Mouse (Mus musculus): ENCODE results near the gene Kazn. TPM values are rescaled to one million over a fixed set of nuclear protein-coding genes. Genes with fewer than 3 reads are reported as not detected.
A peak's percentile ranks its signal among the peaks of the same experiment; 100 is the strongest.

The Kazn gene
- total RNA-seq, 1 experiment = 14.0 TPM

DNA sequence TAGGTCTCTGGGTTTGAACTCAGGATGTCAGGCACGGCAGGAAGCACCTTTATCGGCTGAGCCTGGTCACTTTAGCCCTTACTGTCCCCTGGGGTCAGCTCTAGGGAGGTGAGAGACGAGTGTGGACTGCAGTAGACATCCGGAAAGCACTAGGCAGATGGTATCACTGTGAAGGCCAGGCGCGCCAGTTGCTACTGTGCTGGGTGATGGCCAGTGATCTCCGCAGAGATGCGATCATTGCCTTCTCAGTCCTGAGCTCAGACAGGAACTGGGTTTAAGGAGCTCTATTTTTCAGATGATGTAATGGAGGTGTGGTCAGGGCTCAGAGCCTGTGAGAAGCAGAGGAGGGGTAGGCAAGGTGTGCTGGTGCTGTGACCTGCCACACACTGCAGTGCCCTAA, 183.6 kb downstream of the Kazn start:
- H3K4me3 ChIP-seq (ENCODE audit: insufficient read depth in 1 of 2, low read depth in 1 of 2, low read length in 2 of 2, poor library complexity in 1 of 2, severe bottlenecking in 1 of 2) = no peak overlapping the region
- in situ Hi-C loops (cut with MboI; ENCODE audit: low sequenced_read_pairs in 2 of 2, unreplicated experiment in 2 of 2) = no loop called here
- peaks cover 2% of the 10 kb centered on the region; the same call in 1 of the 2 replicates for H3K36me3 ChIP-seq (ENCODE audit: control insufficient read depth, insufficient read depth, low read length, poor library complexity, severe bottlenecking)
- no peak overlapping the region for H3K27ac ChIP-seq (ENCODE audit: insufficient read depth, low read depth, low read length, poor library complexity, severe bottlenecking)
- TF ChIP-seq HCFC1 (IDR thresholded peaks at IDR 0.05; ENCODE audit: borderline replicate concordance, insufficient read depth, low read length) (no peak), ZC3H11A (IDR thresholded peaks at IDR 0.05; ENCODE audit: borderline replicate concordance, low read depth, low read length) (no peak), MAFK (IDR thresholded peaks at IDR 0.05; ENCODE audit: insufficient read depth, low read depth, low read length) (no peak), CHD2 (IDR thresholded peaks at IDR 0.05; ENCODE audit: low read depth, low read length) (no peak), ZNF384 (IDR thresholded peaks at IDR 0.05; ENCODE audit: low read depth, low read length) (no peak)
- DNase-seq (ENCODE audit: low read depth, low spot score) = no peak
- H3K4me1 ChIP-seq (ENCODE audit: control insufficient read depth in 2 of 2, insufficient read depth in 2 of 2, low read length in 2 of 2, poor library complexity in 1 of 2) = peaks cover 6 to 28% of the 10 kb centered on the region in 2 experiments; a peak in 2 of 4 replicates
- H3K9ac ChIP-seq (ENCODE audit: insufficient read depth, low read depth, low read length, poor library complexity, severe bottlenecking) = no peak overlapping the region
- H3K9me3 ChIP-seq (ENCODE audit: control insufficient read depth, insufficient read depth, low read depth, low read length) = no peaks in the 10 kb centered on the region

DNA sequence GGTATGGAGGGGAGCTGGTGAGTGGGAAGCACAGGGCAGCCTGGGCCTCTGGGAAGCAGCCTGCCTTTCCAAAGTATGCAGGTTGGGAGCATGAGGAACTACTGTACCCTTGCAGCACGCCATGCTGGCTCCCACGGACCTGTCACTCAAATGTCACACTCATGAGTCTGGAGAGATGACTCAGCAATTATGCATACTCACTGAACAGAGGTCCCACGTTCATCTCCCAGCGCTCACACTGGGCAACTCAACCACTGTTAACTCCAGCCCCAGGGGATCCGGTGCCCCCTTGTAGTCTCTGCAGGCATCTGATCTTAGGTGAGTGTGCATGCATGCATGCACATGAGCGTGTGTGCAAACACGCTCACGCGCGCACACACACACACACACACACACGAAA, 184.6 kb downstream of the Kazn start:
- TF ChIP-seq CHD2 (IDR thresholded peaks at IDR 0.05; ENCODE audit: low read depth, low read length) = no peak
- peak; percentile 93 for TF ChIP-seq MAFK (IDR thresholded peaks at IDR 0.05; ENCODE audit: insufficient read depth, low read depth, low read length)
- H3K27ac ChIP-seq (ENCODE audit: insufficient read depth, low read depth, low read length, poor library complexity, severe bottlenecking) = no peak overlapping the region
- in situ Hi-C loops (cut with MboI; ENCODE audit: low sequenced_read_pairs in 2 of 2, unreplicated experiment in 2 of 2) = no loop called here
- no peak for DNase-seq (ENCODE audit: low read depth, low spot score)
- H3K36me3 ChIP-seq (ENCODE audit: control insufficient read depth, insufficient read depth, low read length, poor library complexity, severe bottlenecking) = peaks cover 2% of the 10 kb centered on the region; the same call in 1 of the 2 replicates
- H3K4me1 ChIP-seq (ENCODE audit: control insufficient read depth in 2 of 2, insufficient read depth in 2 of 2, low read length in 2 of 2, poor library complexity in 1 of 2) = peaks cover 6 to 22% of the 10 kb centered on the region in 2 experiments; a peak in 2 of 4 replicates
- H3K9ac ChIP-seq (ENCODE audit: insufficient read depth, low read depth, low read length, poor library complexity, severe bottlenecking) = no peak overlapping the region
- no peaks in the 10 kb centered on the region for H3K9me3 ChIP-seq (ENCODE audit: control insufficient read depth, insufficient read depth, low read depth, low read length)
- H3K4me3 ChIP-seq (ENCODE audit: insufficient read depth in 1 of 2, low read depth in 1 of 2, low read length in 2 of 2, poor library complexity in 1 of 2, severe bottlenecking in 1 of 2) = no peak overlapping the region

DNA sequence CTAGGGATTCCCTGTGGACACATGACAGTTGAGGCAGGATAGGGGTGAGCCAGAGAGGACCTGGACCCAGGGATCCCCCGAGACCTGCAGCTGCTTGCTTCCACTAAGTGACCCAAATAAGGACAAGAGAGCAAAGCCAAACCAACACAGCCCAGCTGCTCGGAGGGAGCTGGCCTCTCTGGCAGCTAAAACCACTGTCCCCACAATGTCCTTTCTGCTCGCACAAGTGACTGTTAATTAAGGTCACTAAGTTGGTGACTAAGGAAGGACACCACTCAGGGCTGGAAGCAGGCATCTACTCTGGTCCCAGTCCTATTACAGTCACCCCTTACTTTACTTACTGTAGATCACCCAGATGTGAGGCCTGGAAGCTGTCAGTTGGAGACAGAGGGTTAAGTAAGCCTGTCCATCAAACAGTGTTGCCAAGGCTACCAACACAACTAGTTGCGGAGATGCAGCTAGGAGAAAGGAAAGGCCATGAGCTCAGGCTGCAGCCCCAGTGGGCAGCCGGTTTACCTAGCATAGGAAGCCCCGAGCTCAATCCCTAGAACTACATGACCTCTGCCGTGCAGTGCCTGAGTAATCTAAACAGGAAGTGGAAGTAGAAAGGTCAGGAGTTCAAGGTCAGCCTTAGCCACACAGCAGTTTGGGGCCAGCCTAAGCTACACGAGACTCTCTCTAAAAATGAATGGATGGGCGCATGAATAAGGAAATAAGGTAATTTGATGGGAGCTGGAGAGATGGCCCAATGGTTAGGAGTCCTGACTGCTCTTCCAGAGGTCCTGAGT, 185.3 kb downstream of the Kazn start:
- in situ Hi-C loops (cut with MboI; ENCODE audit: low sequenced_read_pairs in 2 of 2, unreplicated experiment in 2 of 2) = no loop called here
- H3K27ac ChIP-seq (ENCODE audit: insufficient read depth, low read depth, low read length, poor library complexity, severe bottlenecking) = no peak overlapping the region
- no peak for DNase-seq (ENCODE audit: low read depth, low spot score)
- no peak overlapping the region for H3K9ac ChIP-seq (ENCODE audit: insufficient read depth, low read depth, low read length, poor library complexity, severe bottlenecking)
- H3K4me3 ChIP-seq (ENCODE audit: insufficient read depth in 1 of 2, low read depth in 1 of 2, low read length in 2 of 2, poor library complexity in 1 of 2, severe bottlenecking in 1 of 2) = no peak overlapping the region
- peaks cover 9 to 22% of the 10 kb centered on the region in 2 experiments; a peak in 3 of 4 replicates for H3K4me1 ChIP-seq (ENCODE audit: control insufficient read depth in 2 of 2, insufficient read depth in 2 of 2, low read length in 2 of 2, poor library complexity in 1 of 2)
- H3K9me3 ChIP-seq (ENCODE audit: control insufficient read depth, insufficient read depth, low read depth, low read length) = no peaks in the 10 kb centered on the region
- H3K36me3 ChIP-seq (ENCODE audit: control insufficient read depth, insufficient read depth, low read length, poor library complexity, severe bottlenecking) = peaks cover 2% of the 10 kb centered on the region; the same call in 1 of the 2 replicates
- TF ChIP-seq HCFC1 (IDR thresholded peaks at IDR 0.05; ENCODE audit: borderline replicate concordance, insufficient read depth, low read length) (no peak), ZNF384 (IDR thresholded peaks at IDR 0.05; ENCODE audit: low read depth, low read length) (no peak), MAFK (IDR thresholded peaks at IDR 0.05; ENCODE audit: insufficient read depth, low read depth, low read length) (no peak), ZC3H11A (IDR thresholded peaks at IDR 0.05; ENCODE audit: borderline replicate concordance, low read depth, low read length) (no peak), CHD2 (IDR thresholded peaks at IDR 0.05; ENCODE audit: low read depth, low read length) (no peak)

DNA sequence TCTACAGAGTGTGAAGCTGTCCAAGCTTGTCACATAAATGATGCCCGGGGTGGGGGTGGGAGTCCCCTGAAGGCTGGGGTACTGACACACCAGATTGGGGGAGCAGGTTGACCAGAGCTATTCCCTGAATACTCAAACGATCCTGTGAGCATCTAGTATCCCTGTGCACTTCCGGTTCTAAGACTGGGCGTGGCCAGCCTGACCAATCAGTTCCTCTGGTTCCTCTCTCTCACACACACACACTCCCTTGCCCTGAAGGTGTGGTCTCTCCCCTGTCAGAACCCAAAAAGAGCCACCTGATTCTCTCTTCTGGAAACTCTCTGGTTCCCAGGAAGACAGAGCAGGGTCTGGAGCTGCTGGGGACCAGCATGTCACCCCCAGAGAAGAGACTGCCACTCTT, 185.9 kb downstream of the Kazn start:
- Histone ChIP-seq H3K4me3 (ENCODE audit: insufficient read depth in 1 of 2, low read depth in 1 of 2, low read length in 2 of 2, poor library complexity in 1 of 2, severe bottlenecking in 1 of 2) (no peak overlapping the region), H3K4me1 (ENCODE audit: control insufficient read depth in 2 of 2, insufficient read depth in 2 of 2, low read length in 2 of 2, poor library complexity in 1 of 2) (peaks cover 12 to 22% of the 10 kb centered on the region in 2 experiments; a peak in 3 of 4 replicates), H3K9ac (ENCODE audit: insufficient read depth, low read depth, low read length, poor library complexity, severe bottlenecking) (no peak overlapping the region), H3K36me3 (ENCODE audit: control insufficient read depth, insufficient read depth, low read length, poor library complexity, severe bottlenecking) (peaks cover 2% of the 10 kb centered on the region; the same call in 1 of the 2 replicates), H3K9me3 (ENCODE audit: control insufficient read depth, insufficient read depth, low read depth, low read length) (no peaks in the 10 kb centered on the region), H3K27ac (ENCODE audit: insufficient read depth, low read depth, low read length, poor library complexity, severe bottlenecking) (no peak overlapping the region)
- DNase-seq (ENCODE audit: low read depth, low spot score) = no peak
- in situ Hi-C loops (cut with MboI; ENCODE audit: low sequenced_read_pairs in 2 of 2, unreplicated experiment in 2 of 2) = no loop called here
- TF ChIP-seq CHD2 (IDR thresholded peaks at IDR 0.05; ENCODE audit: low read depth, low read length) (no peak), HCFC1 (IDR thresholded peaks at IDR 0.05; ENCODE audit: borderline replicate concordance, insufficient read depth, low read length) (no peak), ZC3H11A (IDR thresholded peaks at IDR 0.05; ENCODE audit: borderline replicate concordance, low read depth, low read length) (no peak)

Measured in ES-E14 (cell line).